Comparison of ENCODE assay signal across 8 mouse cellular contexts in genomic region chr8:95141469-95142074, GRCm38 (mm10).
DNase-seq lines count a peak whose midpoint lies in the region; ATAC-seq and TF ChIP-seq lines count a peak whose summit lies in the region.

No protein-coding gene starts in this region.

- DNase-seq in heart, adult 2 months, result peak in 1 of 2 experiments; percentile 26
- no peak for DNase-seq in heart, adult 8-10 months (ENCODE audit: low spot score)
- DNase-seq in embryonic facial prominence, embryonic 10.5 days (ENCODE audit: low spot score), result no peak
- DNase-seq in hindbrain, embryonic 14.5 days (ENCODE audit: low spot score), result no peak
- peak; percentile 61 for DNase-seq in skeletal muscle tissue, adult 2 months (ENCODE audit: low read depth, low spot score)
- no peak for DNase-seq in frontal cortex, postnatal 25 days (ENCODE audit: low spot score in 2 of 2)
- DNase-seq in left cerebral cortex, postnatal 25 days (ENCODE audit: low spot score in 2 of 2), result no peak

- peak; percentile 22; the same call in 1 of the 2 replicates for TF ChIP-seq POLR2A in heart, adult 2 months (IDR thresholded peaks at IDR 0.05; ENCODE audit: insufficient read depth, low read depth, low read length)

- no peaks in the 10 kb centered on the region for H3K9me3 ChIP-seq in embryonic facial prominence, embryonic 10.5 days
- H3K9me3 ChIP-seq in hindbrain, embryonic 14.5 days (ENCODE audit: control insufficient read depth, low read length), result no peaks in the 10 kb centered on the region
- no peaks in the 10 kb centered on the region for H3K9me3 ChIP-seq in lung, embryonic 15.5 days

- H3K4me3 ChIP-seq in heart, adult 2 months, result peak overlapping the region; percentile 99
- H3K4me3 ChIP-seq in embryonic facial prominence, embryonic 10.5 days, result peak overlapping the region; percentile 83
- H3K4me3 ChIP-seq in hindbrain, embryonic 14.5 days (replicated peaks; ENCODE audit: low read length), result peak overlapping the region; percentile 77
- peak overlapping the region; percentile 62 for H3K4me3 ChIP-seq in lung, embryonic 15.5 days

- intact Hi-C loops in heart, adult 2 months (cut with DNase I), result no loop called here
- intact Hi-C loops in left cerebral cortex, postnatal 25 days (cut with DNase I), result no loop called here

- peaks cover 26% of the 10 kb centered on the region for H3K4me1 ChIP-seq in heart, adult 2 months (ENCODE audit: control insufficient read depth, insufficient read depth, low read length)
- H3K4me1 ChIP-seq in embryonic facial prominence, embryonic 10.5 days, result peaks cover 73% of the 10 kb centered on the region
- peaks cover 50% of the 10 kb centered on the region for H3K4me1 ChIP-seq in hindbrain, embryonic 14.5 days (replicated peaks; ENCODE audit: control insufficient read depth, insufficient read depth, low read length)
- H3K4me1 ChIP-seq in lung, embryonic 15.5 days, result peaks cover 68% of the 10 kb centered on the region

- peak overlapping the region; percentile 99 for H3K27ac ChIP-seq in heart, adult 2 months
- peak overlapping the region; percentile 88 for H3K27ac ChIP-seq in embryonic facial prominence, embryonic 10.5 days (replicated peaks)
- peak overlapping the region; percentile 80 for H3K27ac ChIP-seq in hindbrain, embryonic 14.5 days
- peak overlapping the region; percentile 90 for H3K27ac ChIP-seq in lung, embryonic 15.5 days

- peak overlapping the region; percentile 99 for H3K4me2 ChIP-seq in hindbrain, embryonic 14.5 days (replicated peaks)
- peak overlapping the region; percentile 69 for H3K4me2 ChIP-seq in lung, embryonic 15.5 days

- peaks cover 3% of the 10 kb centered on the region; the same call in 1 of the 2 replicates for H3K79me2 ChIP-seq in heart, adult 2 months (replicated peaks; ENCODE audit: control insufficient read depth, insufficient read depth, low read length)

- TF ChIP-seq EP300 in heart, adult 2 months (IDR thresholded peaks at IDR 0.05; ENCODE audit: insufficient read depth, low read depth, low read length), result no peak

- peak overlapping the region; percentile 86 for H3K9ac ChIP-seq in heart, adult 2 months (ENCODE audit: low read depth, low read length)
- peak overlapping the region; percentile 86 for H3K9ac ChIP-seq in hindbrain, embryonic 14.5 days
- peak overlapping the region; percentile 66 for H3K9ac ChIP-seq in lung, embryonic 15.5 days

- peaks cover 5% of the 10 kb centered on the region for H3K36me3 ChIP-seq in heart, adult 2 months (ENCODE audit: control insufficient read depth, insufficient read depth, low read length)
- H3K36me3 ChIP-seq in embryonic facial prominence, embryonic 10.5 days (replicated peaks), result no peaks in the 10 kb centered on the region
- no peaks in the 10 kb centered on the region for H3K36me3 ChIP-seq in hindbrain, embryonic 14.5 days (replicated peaks; ENCODE audit: control insufficient read depth, insufficient read depth)
- no peaks in the 10 kb centered on the region for H3K36me3 ChIP-seq in lung, embryonic 15.5 days

- TF ChIP-seq CTCF in heart, adult 2 months (IDR thresholded peaks at IDR 0.05), result no peak

- 0% methylated on average over 6 of the region's 6 CpGs for WGBS in heart, adult 2 months
- WGBS in embryonic facial prominence, embryonic 10.5 days, result 1% methylated on average over 6 of the region's 6 CpGs
- 3% methylated on average over 6 of the region's 6 CpGs for WGBS in hindbrain, embryonic 14.5 days
- 1% methylated on average over 6 of the region's 6 CpGs for WGBS in lung, embryonic 15.5 days

- H3K27me3 ChIP-seq in heart, adult 2 months (ENCODE audit: control insufficient read depth, insufficient read depth, low read length), result no peaks in the 10 kb centered on the region
- H3K27me3 ChIP-seq in embryonic facial prominence, embryonic 10.5 days (replicated peaks; ENCODE audit: low read depth, poor library complexity, severe bottlenecking), result peaks cover 77% of the 10 kb centered on the region
- H3K27me3 ChIP-seq in hindbrain, embryonic 14.5 days (ENCODE audit: control insufficient read depth, insufficient read depth, low read length), result peaks cover 12% of the 10 kb centered on the region; the same call in 1 of the 2 replicates
- H3K27me3 ChIP-seq in lung, embryonic 15.5 days, result no peaks in the 10 kb centered on the region

- 0 out of 2 replicates have a peak, but pooled peaks have one; percentile 0 for ATAC-seq in hindbrain, embryonic 14.5 days (ENCODE audit: low FRiP score)
- ATAC-seq in lung, embryonic 15.5 days (ENCODE audit: borderline replicate concordance, extremely low read depth, low FRiP score, low TSS enrichment), result peak; percentile 25
